Mouse (Mus musculus): ENCODE results near the gene Aspdh.
A peak's percentile ranks its signal among the peaks of the same experiment; 100 is the strongest.

Gene Aspdh

DNA sequence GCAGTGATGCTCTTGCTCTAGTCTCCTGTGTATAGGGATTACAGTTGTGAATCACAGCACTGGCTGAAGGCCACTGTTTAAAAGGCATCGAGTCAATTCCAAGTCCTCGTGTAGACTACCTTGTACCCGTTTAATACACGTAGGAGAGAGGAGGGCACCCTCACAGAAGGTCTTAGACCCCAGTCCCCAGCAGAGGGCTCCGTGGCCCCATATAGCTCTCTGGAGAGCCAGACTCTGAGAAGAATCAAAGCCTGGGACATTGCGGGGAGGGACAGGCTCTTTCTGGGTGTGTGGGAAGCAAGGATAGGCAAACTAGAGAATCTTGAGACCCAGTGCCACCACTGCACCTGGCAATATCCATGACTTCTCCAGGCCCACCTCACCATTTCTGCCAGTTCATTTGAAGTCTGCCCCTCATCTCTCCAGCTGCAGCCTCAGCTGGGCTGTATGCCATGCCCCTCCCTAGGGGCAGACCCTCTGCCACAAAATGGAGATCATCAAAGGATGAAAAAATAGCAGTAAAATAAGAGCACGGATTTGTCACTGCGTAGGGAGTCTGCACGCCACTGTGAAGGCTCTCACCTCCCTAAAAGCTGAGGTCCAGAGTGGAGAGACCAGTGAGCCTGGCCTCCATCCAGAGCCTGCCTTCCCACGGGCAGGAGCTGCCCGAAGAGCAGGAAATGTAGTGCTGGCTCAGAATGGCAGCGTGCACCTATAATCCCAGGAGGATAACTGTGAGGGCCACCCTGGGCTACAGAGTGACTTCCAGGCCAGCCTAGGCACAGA lies 18.9 kb upstream of the Aspdh start:
- DNase-seq (ENCODE audit: extremely low spot score, low spot score): no peak

DNA sequence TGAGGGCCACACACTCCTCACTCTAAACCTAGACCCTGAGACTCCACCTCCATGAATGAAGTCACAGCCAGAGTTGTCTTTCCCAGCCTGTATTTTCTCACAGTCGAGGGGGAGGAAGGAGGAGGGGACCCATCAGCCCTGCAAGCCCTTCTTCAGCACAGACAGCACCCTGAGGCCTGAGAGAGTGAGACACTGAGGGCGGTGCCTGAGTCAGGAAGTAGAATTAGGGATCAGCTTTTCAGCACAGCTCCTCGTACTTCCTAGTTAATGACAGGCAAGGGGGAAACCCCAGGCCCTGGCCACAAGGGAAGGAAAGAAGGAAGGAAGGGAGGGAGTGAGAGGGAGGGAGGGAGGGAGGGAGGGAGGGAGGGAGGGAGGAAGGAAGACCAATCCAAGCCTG lies 11.9 kb upstream of the Aspdh start:
- no peak for DNase-seq (ENCODE audit: extremely low spot score, low spot score)

DNA sequence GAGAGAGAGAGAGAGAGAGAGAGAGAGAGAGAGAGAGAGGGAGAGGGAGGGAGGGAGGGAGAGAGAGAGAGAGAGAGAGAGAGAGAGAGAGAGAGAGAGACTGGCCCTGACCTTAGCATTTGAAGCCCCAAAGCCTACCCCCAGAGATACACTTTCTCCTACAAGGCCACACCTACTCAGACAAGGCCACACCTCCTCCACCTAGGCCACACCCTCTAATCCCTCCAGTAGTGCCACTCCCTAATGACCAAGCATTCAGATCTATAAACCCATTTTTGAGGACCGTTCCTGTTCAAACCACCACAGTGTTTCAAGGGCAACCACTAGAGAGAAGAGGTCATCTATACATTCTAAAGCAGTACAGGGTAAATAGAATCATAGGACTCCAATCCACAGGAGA lies 8.9 kb upstream of the Aspdh start:
- DNase-seq (ENCODE audit: extremely low spot score, low spot score): no peak

DNA sequence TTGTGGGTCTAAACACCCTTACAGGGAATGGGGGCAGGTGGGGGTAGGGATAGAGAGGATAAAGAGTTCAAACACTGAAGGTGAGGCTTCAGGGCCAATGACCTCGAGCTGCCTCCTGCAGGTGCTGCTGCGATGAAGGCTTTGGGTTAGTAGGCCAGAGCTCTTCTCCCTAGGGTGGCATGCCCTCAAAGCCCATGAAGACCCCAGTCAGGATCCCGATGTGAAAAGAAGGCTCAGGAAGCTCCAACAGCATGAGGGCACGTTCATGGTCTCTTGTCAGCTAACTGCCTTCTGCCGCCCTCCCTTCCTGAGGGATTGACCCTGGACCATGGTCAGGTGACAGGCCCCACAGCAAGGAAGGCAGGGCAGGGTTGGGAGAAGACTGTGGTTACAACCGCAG lies 5.1 kb upstream of the Aspdh start:
- no peak for DNase-seq (ENCODE audit: extremely low spot score, low spot score)

DNA sequence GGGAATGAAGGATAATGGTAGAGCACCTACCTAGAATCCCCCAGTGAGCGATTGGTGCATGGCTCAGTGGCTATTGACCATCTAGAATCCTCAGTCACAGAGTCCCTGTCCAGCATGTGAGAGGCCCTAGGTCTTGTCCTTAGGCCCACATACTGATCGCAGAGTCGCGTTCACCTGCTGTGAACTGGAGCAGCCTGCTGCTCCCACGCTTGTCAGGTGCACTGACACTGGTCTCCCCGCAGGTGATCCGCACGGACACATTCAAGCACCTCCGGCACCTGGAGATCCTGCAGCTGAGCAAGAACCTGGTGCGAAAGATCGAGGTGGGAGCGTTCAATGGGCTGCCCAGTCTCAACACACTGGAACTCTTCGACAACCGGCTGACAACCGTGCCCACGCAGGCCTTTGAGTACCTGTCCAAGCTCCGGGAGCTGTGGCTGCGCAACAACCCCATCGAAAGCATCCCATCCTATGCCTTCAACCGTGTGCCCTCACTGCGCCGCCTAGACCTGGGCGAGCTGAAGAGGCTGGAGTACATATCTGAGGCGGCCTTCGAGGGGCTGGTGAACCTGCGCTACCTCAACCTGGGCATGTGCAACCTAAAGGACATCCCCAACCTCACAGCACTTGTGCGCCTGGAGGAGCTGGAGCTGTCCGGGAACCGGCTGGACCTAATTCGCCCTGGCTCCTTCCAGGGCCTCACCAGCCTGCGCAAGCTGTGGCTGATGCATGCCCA lies 4.3 kb upstream of the Aspdh start:
- DNase-seq (ENCODE audit: extremely low spot score, low spot score): no peak

DNA sequence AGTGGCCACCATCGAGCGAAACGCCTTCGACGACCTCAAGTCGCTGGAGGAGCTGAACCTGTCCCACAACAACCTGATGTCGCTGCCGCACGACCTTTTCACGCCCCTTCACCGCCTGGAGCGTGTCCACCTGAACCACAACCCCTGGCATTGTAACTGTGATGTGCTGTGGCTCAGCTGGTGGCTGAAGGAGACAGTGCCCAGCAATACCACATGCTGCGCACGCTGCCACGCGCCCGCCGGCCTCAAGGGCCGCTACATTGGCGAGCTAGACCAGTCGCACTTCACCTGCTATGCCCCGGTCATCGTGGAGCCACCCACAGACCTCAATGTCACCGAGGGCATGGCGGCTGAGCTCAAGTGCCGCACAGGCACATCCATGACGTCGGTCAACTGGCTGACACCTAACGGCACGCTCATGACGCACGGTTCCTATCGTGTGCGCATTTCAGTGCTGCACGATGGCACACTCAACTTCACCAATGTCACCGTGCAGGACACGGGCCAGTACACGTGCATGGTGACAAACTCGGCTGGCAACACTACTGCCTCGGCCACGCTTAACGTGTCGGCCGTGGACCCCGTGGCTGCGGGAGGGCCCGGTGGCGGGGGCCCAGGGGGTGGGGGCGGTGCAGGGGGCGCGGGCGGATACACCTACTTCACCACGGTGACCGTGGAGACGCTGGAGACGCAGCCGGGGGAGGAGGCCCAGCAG lies 3.5 kb upstream of the Aspdh start:
- DNase-seq (ENCODE audit: extremely low spot score, low spot score): no peak

DNA sequence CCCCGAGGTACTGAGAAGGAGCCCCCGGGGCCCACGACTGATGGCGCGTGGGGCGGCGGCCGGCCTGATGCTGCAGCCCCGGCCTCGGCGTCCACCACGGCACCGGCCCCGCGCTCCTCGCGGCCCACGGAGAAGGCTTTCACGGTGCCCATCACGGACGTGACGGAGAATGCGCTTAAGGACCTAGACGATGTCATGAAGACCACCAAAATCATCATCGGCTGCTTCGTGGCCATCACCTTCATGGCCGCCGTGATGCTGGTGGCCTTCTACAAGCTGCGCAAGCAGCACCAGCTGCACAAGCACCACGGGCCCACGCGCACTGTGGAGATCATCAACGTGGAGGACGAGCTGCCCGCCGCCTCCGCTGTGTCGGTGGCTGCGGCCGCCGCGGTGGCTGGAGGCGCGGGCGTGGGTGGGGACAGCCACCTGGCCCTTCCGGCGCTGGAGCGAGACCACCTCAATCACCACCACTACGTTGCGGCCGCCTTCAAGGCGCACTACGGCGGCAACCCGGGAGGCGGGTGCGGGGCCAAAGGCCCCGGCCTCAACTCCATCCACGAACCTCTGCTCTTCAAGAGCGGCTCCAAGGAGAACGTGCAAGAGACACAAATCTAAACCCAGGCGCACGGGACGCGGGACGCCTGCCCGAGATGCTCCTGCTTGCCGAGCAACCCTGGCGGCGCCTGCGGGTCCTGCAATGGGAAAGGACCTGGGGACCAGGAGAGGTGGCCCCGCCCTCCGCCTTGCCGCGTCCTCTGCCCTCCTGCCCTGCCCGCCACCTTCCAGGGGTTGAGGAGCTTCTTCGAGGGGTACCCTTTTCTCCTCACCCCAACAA lies 2.8 kb upstream of the Aspdh start:
- peak; percentile 74 for DNase-seq (ENCODE audit: extremely low spot score, low spot score)

DNA sequence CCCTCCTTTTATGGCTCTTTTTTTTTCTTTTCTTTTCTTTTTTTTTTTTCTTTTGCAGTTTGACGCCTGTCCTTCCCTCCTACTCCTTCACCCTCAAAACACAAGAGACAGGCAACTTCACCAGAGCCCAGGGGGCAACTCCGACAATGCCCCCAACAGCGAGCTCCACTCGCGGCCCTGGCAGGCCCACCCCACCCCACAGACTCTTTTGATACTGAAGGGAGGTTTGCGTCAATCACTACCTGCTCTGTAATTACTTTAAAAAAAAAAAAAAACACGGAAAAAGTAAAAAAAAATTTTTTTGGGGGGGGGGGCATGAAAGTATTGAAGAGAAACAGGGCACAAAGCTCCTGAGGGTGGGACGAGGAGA lies 2.1 kb upstream of the Aspdh start:
- DNase-seq (ENCODE audit: extremely low spot score, low spot score): no peak

DNA sequence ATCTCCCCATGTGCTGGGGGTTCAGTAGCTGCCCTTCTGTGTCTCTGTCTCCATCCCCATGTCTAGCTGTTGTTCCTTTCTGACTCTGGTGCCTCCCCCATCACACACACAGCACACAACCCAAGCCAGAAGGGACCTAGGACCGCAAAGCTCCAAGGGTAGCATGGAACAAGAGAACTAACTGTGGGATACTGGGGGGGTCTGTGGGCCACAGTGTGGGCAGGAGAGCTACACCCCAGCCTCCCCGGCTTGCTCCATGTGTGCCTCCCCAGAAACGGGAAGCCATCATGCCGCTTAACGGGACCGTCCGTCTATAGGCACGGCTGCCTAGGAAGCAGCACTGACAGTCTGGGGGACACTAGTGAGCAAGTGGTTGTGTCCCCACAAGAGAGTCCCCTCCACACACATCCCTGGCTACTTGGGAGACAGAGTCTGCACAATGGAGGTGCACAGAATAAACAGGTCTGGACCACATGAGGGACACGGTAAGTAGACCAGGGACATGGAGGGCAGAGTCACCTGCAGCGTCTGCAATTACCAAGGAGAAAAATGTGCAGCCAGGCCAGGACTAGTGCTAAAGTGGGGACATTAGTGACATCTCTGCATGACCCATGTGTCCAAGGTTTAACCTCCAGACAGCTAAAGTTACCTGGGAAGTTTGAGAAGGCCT lies 1.5 kb upstream of the Aspdh start:
- no peak for DNase-seq (ENCODE audit: extremely low spot score, low spot score)

DNA sequence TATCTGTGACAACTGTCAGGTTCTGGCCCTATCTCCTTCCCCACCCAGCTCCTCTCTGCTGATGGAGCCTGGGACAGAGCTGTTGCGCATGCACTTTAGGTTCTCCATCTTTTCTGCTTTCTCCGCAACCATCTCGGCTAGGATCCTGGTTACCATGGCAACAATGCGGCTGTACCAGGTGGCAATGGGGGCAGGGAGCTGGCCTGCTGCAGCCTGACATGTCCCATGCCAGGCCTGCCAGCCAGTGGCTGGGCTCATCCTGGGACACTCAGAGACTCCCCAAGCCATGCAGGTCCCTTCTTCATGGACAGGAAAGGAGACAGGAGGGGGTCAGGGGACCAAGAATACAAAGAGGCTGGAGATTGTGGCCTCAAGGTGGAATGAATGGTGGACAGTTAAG lies 680 bp upstream of the Aspdh start:
- peak; percentile 17 for DNase-seq (ENCODE audit: extremely low spot score, low spot score)

DNA sequence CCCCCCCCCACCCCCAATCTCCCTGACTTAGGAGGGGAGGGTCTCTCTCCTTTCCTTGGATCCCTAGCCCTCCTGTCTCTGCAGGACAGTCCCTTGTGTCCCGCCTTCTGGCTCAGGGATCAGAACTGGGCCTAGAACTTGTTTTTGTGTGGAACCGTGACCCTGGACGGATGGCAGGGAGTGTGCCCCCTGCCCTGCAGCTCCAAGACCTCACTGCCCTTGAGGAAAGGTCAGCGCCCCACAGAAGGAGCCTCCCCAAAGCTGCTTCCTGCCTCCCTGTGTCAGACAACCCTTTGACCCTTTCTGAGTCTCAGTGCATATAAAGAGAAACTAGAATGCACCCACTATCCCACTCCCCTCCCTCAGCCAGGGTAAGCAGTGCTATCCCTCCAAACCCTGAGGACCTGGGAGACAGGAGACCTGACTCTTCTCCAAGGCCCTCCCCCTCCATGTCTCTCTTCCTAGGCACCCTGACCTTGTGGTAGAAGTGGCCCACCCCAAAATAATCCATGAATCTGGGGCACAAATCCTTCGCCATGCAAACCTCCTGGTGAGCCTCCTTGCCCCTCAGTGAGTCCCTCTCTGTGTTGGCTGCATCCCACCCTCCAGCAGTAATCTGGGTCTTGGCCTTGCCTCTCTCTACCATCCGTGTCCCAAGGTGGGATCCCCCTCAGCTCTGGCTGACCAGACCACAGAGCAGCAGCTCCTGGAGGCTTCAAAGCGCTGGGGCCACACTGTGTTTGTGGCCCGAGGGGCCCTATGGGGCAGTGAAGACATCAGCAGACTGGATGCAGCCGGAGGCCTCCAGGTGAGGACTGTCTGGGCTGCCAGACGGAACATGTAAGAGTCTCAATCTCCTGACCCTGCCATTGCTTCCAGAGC lies 1.1 kb downstream of the Aspdh start:
- DNase-seq (ENCODE audit: extremely low spot score, low spot score): no peak

DNA sequence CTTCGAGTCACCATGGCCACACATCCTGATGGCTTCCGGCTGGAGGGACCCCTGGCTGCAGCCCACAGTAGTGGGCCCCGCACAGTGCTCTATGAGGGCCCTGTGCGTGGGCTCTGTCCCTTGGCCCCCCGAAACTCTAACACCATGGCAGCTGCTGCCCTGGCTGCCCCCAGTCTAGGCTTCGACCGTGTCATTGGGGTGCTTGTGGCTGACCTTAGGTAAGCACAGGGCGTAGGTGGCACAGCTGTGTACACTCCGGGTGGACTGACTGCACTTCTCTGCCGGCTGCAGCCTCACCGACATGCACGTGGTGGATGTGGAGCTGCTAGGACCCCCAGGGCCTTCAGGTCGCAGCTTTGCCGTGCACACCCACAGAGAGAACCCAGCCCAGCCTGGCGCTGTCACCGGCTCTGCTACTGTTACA lies 1.7 kb downstream of the Aspdh start:
- no peak for DNase-seq (ENCODE audit: extremely low spot score, low spot score)

DNA sequence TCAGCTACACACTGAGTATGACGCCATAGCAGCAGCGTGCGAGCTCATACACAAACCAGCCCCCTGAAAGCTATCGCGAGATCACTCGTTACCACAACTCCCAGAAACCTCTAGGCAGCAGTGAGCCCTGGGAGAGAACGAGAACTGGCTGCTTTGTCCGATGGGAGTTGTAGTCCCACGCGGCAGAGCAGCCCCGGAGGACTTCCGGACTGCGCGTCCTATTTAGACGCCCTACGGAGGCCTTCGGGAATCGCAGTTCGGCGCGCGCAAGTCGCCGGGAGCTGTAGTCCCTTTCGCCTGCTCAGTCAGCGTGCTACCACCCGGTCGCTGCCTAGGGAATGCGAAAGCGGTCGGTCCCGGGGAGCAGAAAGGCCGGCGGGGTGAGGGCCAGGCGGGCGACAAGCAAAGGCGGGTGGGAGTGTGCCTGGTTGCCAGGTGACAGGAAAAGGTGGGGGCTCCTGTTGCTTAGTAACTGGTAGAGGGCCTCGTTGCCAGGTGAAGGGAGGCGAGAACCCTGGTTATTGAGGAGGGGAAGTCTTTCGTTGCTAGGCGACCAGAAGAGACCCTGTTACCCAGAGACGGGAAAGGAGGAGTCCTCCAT lies 2.7 kb downstream of the Aspdh start, which contains the start of gene Josd2:
Josd2 (plus strand) TSS at position 170 of the 601 bp plus-strand sequence.
- DNase-seq (ENCODE audit: extremely low spot score, low spot score): peak; percentile 94

DNA sequence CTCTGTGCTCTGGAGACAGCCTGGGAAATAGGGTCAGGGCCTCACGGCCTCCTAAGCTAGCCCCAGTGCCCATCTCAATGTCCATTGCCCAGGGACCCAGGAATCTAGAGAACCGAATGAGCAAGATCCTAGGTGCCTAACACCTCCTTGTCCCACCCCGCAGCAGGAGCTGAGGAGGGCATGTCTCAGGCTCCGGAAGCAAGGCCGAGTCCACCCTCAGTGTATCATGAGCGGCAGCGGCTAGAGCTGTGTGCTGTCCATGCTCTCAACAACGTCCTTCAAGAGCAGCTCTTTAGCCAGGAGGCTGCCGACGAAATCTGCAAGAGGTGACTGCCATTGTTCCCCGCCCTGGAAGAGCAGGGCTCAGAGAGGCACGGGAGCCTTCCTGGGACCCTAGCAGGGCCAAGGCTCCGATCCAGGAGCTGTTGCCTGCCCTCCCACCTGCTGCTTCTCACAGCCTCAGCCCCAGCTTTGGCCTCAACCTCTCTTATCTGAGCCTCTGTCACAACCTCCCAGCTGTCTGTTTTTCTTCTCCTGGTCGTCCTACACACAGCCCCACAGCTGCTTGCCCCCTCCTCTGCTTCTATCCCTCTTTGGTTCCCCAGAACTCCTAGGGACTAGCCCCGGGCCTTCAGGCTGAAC lies 3.6 kb downstream of the Aspdh start:
- DNase-seq (ENCODE audit: extremely low spot score, low spot score): no peak

DNA sequence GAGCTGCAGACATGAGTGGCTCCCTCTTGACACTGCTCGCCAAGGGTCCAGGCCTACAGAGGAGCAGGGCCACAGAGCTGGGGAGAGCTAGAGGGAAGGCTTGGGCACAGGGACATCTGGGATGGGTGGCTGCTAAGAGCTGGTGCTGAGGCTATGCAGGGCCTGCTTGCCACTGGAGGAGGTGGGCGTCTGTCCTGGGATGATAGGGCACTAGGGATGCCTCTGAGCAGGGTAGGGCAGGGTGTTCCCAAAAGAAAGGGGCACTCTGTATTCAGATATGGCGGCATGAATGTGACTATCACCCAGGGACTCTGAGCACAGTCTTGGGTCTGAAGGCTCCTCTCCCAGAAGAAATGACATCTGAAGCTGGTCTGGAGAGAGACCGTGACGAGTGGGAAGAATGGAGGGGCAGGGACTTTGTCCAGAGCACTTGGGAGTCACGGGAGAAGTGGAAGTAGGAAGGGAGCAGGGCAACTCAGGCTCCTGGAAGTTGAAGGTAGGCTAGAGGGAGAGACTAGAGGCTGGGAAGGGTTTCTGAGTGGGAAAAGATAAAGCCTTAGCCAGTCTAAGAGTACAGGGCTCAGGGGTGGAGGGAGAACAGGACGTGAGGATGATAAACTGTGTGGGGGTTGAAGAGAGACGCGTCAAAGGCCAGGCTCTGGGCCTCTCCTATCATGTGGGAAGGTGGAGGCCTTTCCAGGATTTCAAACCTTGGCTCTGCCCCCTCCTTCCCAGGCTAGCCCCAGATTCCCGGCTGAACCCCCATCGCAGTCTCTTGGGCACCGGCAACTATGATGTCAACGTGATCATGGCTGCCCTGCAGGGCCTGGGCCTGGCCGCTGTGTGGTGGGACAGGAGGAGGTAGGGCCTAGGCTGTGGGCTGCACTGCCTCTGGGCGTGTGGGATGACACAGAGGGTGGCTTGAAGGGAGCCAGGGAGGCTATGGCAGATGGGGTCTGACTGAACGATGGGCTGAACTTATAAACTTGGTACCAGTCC lies 4.8 kb downstream of the Aspdh start:
- DNase-seq (ENCODE audit: extremely low spot score, low spot score): no peak

DNA sequence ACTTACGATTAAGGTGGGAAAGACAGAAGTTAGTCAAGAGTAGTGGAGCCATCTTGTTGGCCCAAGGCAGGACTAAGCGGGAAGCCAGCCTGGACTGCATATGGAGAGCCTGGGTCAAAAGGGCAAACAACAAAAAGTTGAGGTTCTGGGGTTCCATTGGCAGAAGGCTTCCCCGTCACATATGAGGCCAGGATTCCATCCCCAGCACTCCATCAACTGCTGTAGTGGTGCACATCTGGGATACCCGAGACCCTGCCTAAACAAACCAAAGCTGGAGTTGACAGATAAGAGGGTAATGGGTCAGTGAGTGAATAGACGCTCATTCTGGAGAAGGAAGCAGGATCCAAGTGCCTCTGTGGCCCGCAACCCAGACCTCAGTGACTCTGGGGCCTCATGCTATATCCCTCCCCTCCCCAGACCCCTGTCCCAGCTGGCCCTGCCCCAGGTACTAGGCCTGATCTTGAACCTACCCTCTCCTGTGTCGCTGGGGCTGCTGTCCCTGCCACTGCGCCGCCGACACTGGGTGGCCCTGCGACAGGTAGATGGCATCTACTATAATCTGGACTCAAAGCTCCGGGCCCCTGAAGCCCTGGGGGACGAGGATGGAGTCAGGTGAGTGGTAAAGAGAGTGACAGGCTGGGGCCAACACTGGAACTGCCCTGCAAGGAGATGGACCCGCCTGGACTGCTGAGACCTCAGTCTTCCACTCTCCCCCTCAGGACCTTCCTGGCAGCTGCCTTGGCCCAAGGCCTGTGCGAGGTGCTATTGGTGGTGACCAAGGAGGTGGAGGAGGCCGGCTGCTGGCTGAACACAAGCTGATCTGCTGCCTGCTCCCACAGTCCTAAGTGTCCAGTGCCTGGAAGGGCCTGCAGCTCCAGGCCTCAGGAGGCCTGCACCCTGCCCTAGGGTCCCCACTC lies 5.8 kb downstream of the Aspdh start:
- DNase-seq (ENCODE audit: extremely low spot score, low spot score): no peak
